Mouse (Mus musculus) bone marrow macrophage, adult 2 months (primary cell): Measurements from ENCODE around the gene Trim56.

Experiments
- CTCF ChIP-seq: IDR thresholded peaks from 2 replicates; pipeline ENCODE4 v1.5.1; 2012; ENCODE audit warnings: low read depth, mild to moderate bottlenecking, low read length, moderate library complexity
- POLR2A ChIP-seq: IDR thresholded peaks from 2 replicates; pipeline ENCODE4 v1.6.1; 2012; ENCODE audit warnings: mild to moderate bottlenecking, low read depth, low read length, borderline replicate concordance

DNA sequence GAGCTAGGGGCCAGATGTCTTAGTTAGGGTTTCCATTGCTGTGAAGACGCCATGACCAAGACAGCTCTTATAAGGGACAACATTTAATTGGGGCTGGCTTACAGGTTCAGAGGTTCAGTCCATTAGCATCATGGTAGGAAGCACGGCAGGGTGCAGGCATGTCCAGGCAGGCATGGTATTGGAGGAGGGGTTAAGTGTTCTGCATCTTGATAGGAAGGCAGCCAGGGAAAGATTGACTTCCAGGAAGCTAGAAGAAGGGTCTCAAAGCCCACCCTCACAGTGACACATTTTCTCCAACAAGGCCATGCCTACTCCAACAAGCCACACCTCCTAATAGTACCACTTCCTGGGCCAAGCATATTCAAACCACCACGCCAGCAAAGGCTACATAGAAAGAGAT lies 30.3 kb downstream of the Trim56 start:
- TF ChIP-seq CTCF (no peak), POLR2A (no peak)
